Mouse (Mus musculus) intestine, postnatal 0 days (tissue): ENCODE measurements around the gene Ppp1r10. TPM values are rescaled to one million over a fixed set of nuclear protein-coding genes. Genes with fewer than 3 reads are reported as not detected.
A peak's percentile ranks its signal among the peaks of the same experiment; 100 is the strongest.

Experiments used
- ATAC-seq: fragments of 200-750 bp; cut with Nextera tagmentation; 2 replicates; pipeline ENCODE4 v1.8.0; 2017; ENCODE audit warnings: mild to moderate bottlenecking, moderate TSS enrichment, moderate library complexity
- H3K27ac ChIP-seq: fragments of 300-500 bp; sonication (generic); 2 replicates; pipeline ENCODE4 v1.5.1; 2014; ENCODE audit warnings: mild to moderate bottlenecking, low read depth, low read length, moderate library complexity
- H3K27me3 ChIP-seq: fragments of 300-500 bp; sonication (generic); replicated peaks from 2 replicates; pipeline ENCODE4 v1.6.1; 2014; ENCODE audit warnings: low read length, mixed read lengths; ENCODE audit not compliant: control insufficient read depth, insufficient read depth
- H3K36me3 ChIP-seq: fragments of 300-500 bp; sonication (generic); 2 replicates; pipeline ENCODE4 v1.6.1; 2014; ENCODE audit warnings: mild to moderate bottlenecking, moderate library complexity; ENCODE audit not compliant: control insufficient read depth, insufficient read depth
- H3K4me1 ChIP-seq: fragments of 300-500 bp; sonication (generic); replicated peaks from 2 replicates; pipeline ENCODE4 v1.6.1; 2014; ENCODE audit warnings: antibody characterized with exemption, low read length, mixed read lengths; ENCODE audit not compliant: control insufficient read depth, insufficient read depth
- H3K4me2 ChIP-seq: fragments of 300-500 bp; sonication (generic); replicated peaks from 2 replicates; pipeline ENCODE4 v1.6.1; 2014; ENCODE audit warnings: low read depth, mild to moderate bottlenecking, moderate library complexity
- H3K4me3 ChIP-seq: fragments of 300-500 bp; sonication (generic); 2 replicates; pipeline ENCODE4 v1.5.1; 2014; ENCODE audit warnings: low read depth, low read length
- H3K9ac ChIP-seq: fragments of 300-500 bp; sonication (generic); 2 replicates; pipeline ENCODE4 v1.6.1; 2014; ENCODE audit warnings: mild to moderate bottlenecking, low read depth, low read length
- H3K9me3 ChIP-seq: fragments of 300-500 bp; sonication (generic); 2 replicates; pipeline ENCODE4 v1.6.1; 2016; ENCODE audit warnings: mixed run types; ENCODE audit not compliant: control insufficient read depth
- CTCF ChIP-seq: sonication (generic); IDR thresholded peaks from 2 replicates; pipeline ENCODE4 v1.5.1; 2016; ENCODE audit warnings: low read depth, mild to moderate bottlenecking, control low read depth, antibody characterized with exemption, moderate library complexity
- WGBS: fragments of 180-500 bp; shearing (Covaris S2); extraction: QIAGEN DNeasy Blood & Tissue Kit; methylation state at CpG from one replicate; pipeline ENCODE4 v1.1.7; 2014; 5-methylcytosine and 5-hydroxymethylcytosine counted together
- microRNA counts: library from miRNA; unstranded; fragments of <30 nt; microRNA quantifications from one replicate; lab custom pipeline; 2016
- microRNA-seq: library from miRNA; unstranded; fragments of <30 nt; microRNA quantifications from one replicate; pipeline ENCODE4, GENCODE M21; 2016
- polyA plus RNA-seq: library from polyadenylated mRNA; unstranded; fragments of >200 nt; fragmentation: Nextera tagmentation; extraction: Ambion mirVana; gene quantifications from 2 replicates; pipeline ENCODE4 v1.2.1, GENCODE M21; 2015

Gene Ppp1r10
- polyA plus RNA-seq, 1 experiment from 2014 or later = 14.3 TPM

DNA sequence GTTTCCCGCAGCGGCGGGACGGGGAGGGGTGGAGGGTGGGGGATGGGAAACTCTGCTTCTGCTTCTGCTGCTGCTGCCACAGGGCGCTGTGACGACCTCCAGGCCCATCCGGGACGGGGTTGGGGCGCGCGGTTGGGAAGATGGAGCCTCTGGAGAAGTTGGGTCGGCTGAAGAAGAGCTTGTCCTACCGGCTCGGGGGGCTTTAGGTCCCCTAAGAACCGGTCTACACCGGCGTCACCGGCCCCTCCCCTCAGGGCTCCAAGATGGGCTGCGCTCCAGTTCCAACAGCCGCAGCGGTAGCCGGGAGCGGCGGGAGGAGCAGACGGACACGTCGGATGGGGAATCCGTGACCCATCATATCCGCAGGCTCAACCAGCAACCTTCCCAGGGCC is 64.1 kb downstream of the Ppp1r10 start:
- H3K27ac ChIP-seq = peak overlapping the region; percentile 97
- peak; percentile 10; the same call in 1 of the 2 replicates for ATAC-seq
- 1% methylated on average over 29 of the region's 29 CpGs for WGBS
- 0 out of 2 replicates have a peak, but pooled peaks cover 4% of the 10 kb centered on the region for H3K4me1 ChIP-seq
- H3K4me2 ChIP-seq = peak overlapping the region; percentile 99
- peak overlapping the region; percentile 92 for H3K4me3 ChIP-seq
- no peaks in the 10 kb centered on the region for H3K9me3 ChIP-seq
- H3K36me3 ChIP-seq = peaks cover 25% of the 10 kb centered on the region
- no peak for TF ChIP-seq CTCF
- H3K9ac ChIP-seq = peak overlapping the region; percentile 75
- no peaks in the 10 kb centered on the region for H3K27me3 ChIP-seq

DNA sequence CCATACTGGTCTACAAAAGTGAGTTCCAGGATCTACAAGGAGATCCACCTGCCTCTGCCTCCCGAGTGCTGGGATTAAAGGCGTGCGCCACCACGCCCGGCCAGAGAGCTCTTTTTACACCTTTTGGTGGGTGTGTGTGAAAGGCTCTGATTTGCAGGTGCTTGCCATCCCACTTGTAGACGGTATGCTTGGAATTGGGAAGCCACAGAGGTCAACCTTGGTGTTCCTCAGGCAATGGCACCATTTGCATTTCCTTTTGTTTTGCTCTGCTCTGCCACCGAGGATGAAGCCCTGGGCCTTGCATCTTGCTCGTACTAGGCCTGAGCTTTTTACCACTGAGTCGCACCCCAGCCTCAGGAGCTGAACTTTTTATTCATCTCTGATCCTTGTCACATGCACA is 65.5 kb downstream of the Ppp1r10 start:
- Histone ChIP-seq H3K9ac (no peak overlapping the region), H3K4me3 (no peak overlapping the region), H3K36me3 (peaks cover 29% of the 10 kb centered on the region), H3K4me1 (0 out of 2 replicates have a peak, but pooled peaks cover 4% of the 10 kb centered on the region), H3K4me2 (no peak overlapping the region), H3K27ac (no peak overlapping the region), H3K9me3 (no peaks in the 10 kb centered on the region), H3K27me3 (no peaks in the 10 kb centered on the region)
- TF ChIP-seq CTCF = no peak
- 91% methylated on average over 9 of the region's 9 CpGs for WGBS
- no peak for ATAC-seq

MicroRNA genes within 50 kb of the gene (microRNA counts, 519-probe panel; counts per million panel counts)
- microRNA mmu-miR-1894-3p (lab: Ali Mortazavi, UCI) = not detected
- microRNA mmu-miR-1894-5p (lab: Ali Mortazavi, UCI) = not detected
- microRNA mmu-miR-877 (lab: Ali Mortazavi, UCI) = 1,981 counts per million, percentile 13 among the panel's probes with 10 or more counts

Small RNAs within 50 kb of the gene (microRNA-seq; reads per million reads assigned to microRNA genes)
- 0.82 reads per million for gene Gm28033
- not detected for gene Mir1894
- gene Mir877 = 41.3 reads per million, percentile 36 among the genes with 10 or more reads in this experiment

Other genes starting within 250 kb of the Ppp1r10 start
- 6.0 and 6.3 TPM in 2 replicates for gene Vars2, start 248.8 kb upstream of the Ppp1r10 start, polyA plus RNA-seq
- 16.9 and 18.1 TPM in 2 replicates for gene Gtf2h4, start 242.7 kb upstream of the Ppp1r10 start, polyA plus RNA-seq
- gene Ddr1, start 211.8 kb upstream of the Ppp1r10 start, polyA plus RNA-seq = 27.8 and 30.0 TPM in 2 replicates
- gene Ier3, start 94.8 kb upstream of the Ppp1r10 start, polyA plus RNA-seq = 34.6 and 36.9 TPM in 2 replicates
- 56.4 and 57.8 TPM in 2 replicates for gene Flot1, start 93.2 kb upstream of the Ppp1r10 start, polyA plus RNA-seq
- 233 and 240 TPM in 2 replicates for gene Tubb5, start 78.1 kb upstream of the Ppp1r10 start, polyA plus RNA-seq
- 2.3 and 2.7 TPM in 2 replicates for gene Mdc1, start 74.9 kb upstream of the Ppp1r10 start, polyA plus RNA-seq
- gene Nrm, start 55.1 kb upstream of the Ppp1r10 start, polyA plus RNA-seq = 19.8 and 20.6 TPM in 2 replicates
- gene Ppp1r18, start 50.8 kb upstream of the Ppp1r10 start, polyA plus RNA-seq = 15.2 and 15.6 TPM in 2 replicates
- 17.2 and 18.1 TPM in 2 replicates for gene Dhx16, start 36.6 kb upstream of the Ppp1r10 start, polyA plus RNA-seq
- 31.5 and 32.3 TPM in 2 replicates for gene 2310061I04Rik, start 19.0 kb upstream of the Ppp1r10 start, polyA plus RNA-seq
- gene Atat1, start 6.4 kb upstream of the Ppp1r10 start, polyA plus RNA-seq = 11.0 and 11.9 TPM in 2 replicates
- gene Mrps18b, start within 50 bp of the Ppp1r10 start, polyA plus RNA-seq = 81.6 and 85.7 TPM in 2 replicates
- gene Abcf1, start 53.3 kb downstream of the Ppp1r10 start, polyA plus RNA-seq = 84.1 and 91.1 TPM in 2 replicates
- 29.4 and 33.9 TPM in 2 replicates for gene Gnl1, start 63.4 kb downstream of the Ppp1r10 start, polyA plus RNA-seq
- 9.4 and 9.6 TPM in 2 replicates for gene Prr3, start 63.8 kb downstream of the Ppp1r10 start, polyA plus RNA-seq
- gene H2-T24, start 104.1 kb downstream of the Ppp1r10 start, polyA plus RNA-seq = 1.4 and 1.5 TPM in 2 replicates
- gene H2-T23, start 116.4 kb downstream of the Ppp1r10 start, polyA plus RNA-seq = 68.3 and 71.7 TPM in 2 replicates
- gene H2-T22, start 126.3 kb downstream of the Ppp1r10 start, polyA plus RNA-seq = 19.5 and 21.2 TPM in 2 replicates
- 2.8 and 3.1 TPM in 2 replicates for gene Gm6034, start 126.5 kb downstream of the Ppp1r10 start, polyA plus RNA-seq
- gene Gm11127, start 141.9 kb downstream of the Ppp1r10 start, polyA plus RNA-seq = 84.2 and 86.5 TPM in 2 replicates
- 0.17 TPM in 1 of 2 replicates, not detected in the other for gene Gm19684, start 205.2 kb downstream of the Ppp1r10 start, polyA plus RNA-seq
- 0.93 and 1.3 TPM in 2 replicates for gene Gm7030, start 213.0 kb downstream of the Ppp1r10 start, polyA plus RNA-seq